Mouse (Mus musculus): ENCODE results near the gene Hist2h2aa1. TPM values are rescaled to one million over a fixed set of nuclear protein-coding genes. Genes with fewer than 3 reads are reported as not detected.
"Not testable (repeated sequence)": the region's sequence is repeated elsewhere in the genome, so short reads cannot be mapped to it uniquely, and the experiment has no call there.

The Hist2h2aa1 gene
- total RNA-seq, 4 experiments from 2014 or later, result 2.7 to 5.0 (median 4.8) TPM; not detected in 1

DNA sequence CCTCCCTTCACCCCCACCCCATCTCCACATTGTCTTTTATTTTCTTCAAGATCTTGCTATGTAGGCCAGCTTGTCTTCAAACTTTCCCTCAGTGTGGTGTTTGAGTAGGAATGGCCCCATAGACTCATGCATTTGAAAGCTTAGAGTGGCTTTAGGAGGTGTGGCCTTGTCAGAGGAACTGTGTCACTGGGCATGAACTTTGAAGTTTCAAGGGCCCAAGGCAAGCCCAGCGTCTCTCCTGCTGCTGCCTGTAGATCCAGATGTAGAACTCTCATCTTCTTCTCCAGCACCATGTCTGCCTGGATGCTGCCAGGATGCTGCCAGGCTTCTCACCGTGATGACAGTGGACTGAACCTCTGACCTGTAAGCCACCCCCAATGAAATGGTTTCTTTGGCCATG, 16.5 kb upstream of the Hist2h2aa1 start:
- DNase-seq (ENCODE audit: low spot score in 2 of 2), result no peak

DNA sequence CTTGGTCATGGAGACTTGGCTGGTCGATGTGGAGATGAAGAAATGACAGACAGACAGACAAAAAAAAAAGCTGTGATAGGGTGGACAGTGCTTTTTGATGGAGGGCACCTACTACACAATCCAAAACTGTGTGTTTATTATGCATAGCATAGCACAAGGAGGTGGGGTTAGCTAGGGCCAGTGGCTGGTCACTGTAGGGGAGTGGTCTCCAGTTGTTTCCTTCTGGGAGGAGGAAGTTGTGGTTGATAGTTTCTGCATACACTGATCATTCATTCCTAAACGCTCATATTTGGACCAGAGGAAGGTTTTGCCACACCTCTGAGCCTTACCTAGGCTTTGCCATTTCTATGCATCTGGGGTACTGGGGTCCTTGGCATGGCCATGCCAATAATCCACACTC, 14.9 kb upstream of the Hist2h2aa1 start:
- no peak for DNase-seq (ENCODE audit: low spot score in 2 of 2)

GRCm38 (mm10) chr3:96230910-96231757, 14.2 kb upstream of the Hist2h2aa1 start:
- no peak for DNase-seq (ENCODE audit: low spot score in 2 of 2)

- no peak for DNase-seq (ENCODE audit: low spot score in 2 of 2)
Measured at GRCm38 (mm10) chr3:96231758-96232120, 13.6 kb upstream of the Hist2h2aa1 start.

GRCm38 (mm10) chr3:96234914-96235313, 10.4 kb upstream of the Hist2h2aa1 start:
- no peak for DNase-seq (ENCODE audit: low spot score in 2 of 2)

DNA sequence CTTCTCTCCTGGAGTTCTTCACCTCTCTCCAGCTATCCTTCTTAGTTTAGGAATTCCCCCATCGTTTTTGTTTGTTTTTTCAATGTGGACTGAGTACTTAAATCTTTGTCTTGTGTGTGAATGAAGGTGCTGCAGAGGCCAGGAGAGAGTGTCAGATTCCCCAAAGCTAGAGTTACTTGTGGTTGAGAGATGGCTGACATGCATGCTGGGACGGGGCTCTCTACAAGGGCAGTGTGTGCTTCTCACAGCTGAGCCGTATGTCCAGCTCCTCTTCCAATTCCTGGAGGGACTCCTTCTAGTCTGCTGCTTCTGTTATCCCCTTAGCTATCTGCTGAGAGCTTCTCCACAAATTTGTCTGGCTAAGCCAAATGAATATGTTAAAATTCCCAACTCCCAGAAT, 9.5 kb upstream of the Hist2h2aa1 start:
- no peak for DNase-seq (ENCODE audit: low spot score in 2 of 2)

DNA sequence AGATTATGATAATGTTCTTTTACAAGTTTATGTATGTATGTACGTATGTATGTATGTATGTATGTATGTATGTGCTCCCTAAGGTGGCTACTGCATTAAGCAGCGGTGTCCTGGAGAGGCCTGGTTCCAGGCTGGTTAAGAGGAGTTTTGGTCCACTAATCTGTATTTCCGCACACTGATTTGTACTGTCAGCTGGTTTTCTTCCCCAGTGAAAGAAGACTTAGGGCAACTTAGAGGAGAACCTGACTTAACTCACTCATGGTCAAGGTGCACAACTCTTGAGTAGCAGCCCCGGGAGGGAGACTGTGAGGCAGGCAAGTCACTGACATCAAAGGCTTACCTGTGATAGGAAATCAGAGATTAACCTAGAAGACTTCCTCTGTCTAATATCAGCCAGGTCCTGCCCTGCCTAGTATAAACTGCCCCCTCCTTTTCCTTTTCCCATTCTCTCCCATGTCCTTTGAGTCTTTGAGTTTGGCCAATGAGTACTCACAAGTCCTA, 8.4 kb upstream of the Hist2h2aa1 start:
- no peak for DNase-seq (ENCODE audit: low spot score in 2 of 2)

- no peak for DNase-seq (ENCODE audit: low spot score in 2 of 2)
Measured at GRCm38 (mm10) chr3:96237335-96237903, 7.9 kb upstream of the Hist2h2aa1 start.

DNA sequence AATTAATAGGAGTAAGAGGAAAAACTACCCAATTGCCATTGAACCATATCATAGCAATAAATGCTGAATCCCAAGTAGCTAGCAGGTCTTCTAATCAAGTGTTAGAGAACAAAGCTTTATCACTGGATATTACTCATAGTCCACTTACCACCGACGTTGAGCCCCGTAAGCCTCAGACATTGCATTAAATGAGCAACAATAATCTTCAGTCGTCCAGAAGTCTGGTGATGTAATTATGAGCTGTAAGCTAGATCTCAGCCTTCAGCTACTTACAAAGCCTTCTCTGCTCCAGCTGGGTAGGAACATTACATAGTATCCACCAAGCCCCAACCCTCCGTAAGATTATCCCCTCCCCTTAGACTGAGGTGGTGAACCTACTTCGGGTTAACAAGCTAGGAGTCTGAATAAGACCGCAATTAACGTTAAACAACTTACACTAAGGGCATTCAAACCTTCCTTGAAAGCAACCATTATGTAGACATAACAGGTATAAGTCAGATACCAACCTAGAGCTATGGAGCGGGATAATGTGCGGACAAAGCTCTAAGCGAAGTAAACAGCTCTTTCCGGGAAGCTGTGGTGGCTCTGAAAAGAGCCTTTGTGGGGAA, 7.3 kb upstream of the Hist2h2aa1 start:
- DNase-seq (ENCODE audit: low spot score in 2 of 2), result no peak

- peak in 1 of 2 experiments; percentile 24 for DNase-seq (ENCODE audit: low spot score in 2 of 2)
Measured at GRCm38 (mm10) chr3:96238954-96239793, 6.1 kb upstream of the Hist2h2aa1 start, which contains the start of gene Hist2h3c2. Gene Hist2h3c2, minus strand, starts transcription at chr3:96239127.

- DNase-seq (ENCODE audit: low spot score in 2 of 2), result peak; percentile 86 to 93
Measured at GRCm38 (mm10) chr3:96239949-96240798, 5.1 kb upstream of the Hist2h2aa1 start, which contains the start of gene Hist2h2aa2. Gene Hist2h2aa2, minus strand, starts transcription at chr3:96240276.

DNA sequence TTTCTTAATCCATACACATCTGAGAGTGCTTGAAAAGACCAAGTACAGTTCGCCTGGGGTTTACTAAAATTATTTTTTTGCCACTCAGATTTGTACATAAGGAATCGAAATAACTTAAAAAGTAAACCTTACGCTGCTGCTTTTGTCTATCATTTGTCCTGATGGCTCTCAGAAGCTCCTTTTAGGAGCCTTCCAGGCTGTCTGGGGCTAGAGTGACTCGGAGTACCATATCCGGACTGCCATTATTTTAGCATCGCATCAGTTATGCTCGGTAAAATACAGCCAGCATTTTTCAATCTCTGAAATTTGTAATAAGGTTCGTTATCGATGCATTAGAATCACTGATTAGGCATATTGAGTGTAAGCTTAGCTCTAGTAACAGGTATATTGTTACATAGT, 4.5 kb upstream of the Hist2h2aa1 start:
- no peak for DNase-seq (ENCODE audit: low spot score in 2 of 2)

DNA sequence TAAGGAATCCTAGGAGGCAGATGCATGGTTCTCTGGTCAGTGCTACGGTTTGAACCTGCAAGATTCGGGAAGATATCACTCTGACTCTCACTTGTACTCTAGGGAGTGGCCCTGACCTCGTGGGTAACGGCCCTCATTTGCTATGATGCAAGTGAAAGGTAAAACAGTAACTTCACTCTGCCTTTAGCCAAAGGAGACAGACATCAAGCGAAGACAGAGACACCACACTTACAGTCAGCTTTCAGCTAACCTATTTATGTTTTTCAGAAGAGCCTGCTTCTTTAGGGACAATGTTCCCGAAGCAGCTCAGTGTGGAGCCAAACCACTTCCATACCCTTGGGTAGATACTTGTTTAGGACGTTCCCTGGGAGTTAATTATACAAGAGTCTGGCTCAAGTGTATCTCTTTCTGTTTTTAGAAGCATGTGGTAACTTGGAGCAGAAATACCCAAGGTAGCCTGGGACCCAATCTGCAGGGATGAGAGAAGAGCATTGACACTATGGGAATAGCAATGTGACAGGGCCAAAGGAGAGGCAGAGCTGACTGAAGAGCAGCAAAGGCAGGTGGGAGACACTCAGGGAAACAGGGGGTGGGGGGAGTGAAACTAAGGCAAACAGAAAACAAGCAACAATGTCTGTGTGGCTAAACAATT, 1.2 kb upstream of the Hist2h2aa1 start:
- no peak for DNase-seq (ENCODE audit: low spot score in 2 of 2)

DNA sequence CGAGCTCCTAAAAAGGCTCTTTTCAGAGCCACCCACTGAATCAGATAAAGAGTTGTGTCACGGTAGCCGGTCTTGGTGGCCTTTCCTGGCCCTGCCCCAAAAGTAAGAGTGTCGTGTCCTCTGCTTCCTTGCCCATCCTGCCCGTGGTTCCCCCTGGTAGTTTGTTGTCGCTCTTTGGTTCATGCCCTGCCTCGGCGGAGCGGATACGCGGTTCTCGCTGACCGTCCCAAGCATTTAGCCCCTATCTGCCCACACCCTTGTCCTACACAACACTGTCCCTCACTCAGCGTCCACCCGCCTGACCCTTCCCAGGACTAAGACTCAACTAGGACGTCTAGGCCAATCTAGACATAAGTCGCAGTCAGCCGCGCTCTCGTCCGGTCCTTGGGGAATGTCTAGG, 721 bp downstream of the Hist2h2aa1 start:
- DNase-seq (ENCODE audit: low spot score in 2 of 2), result not testable (repeated sequence)

DNA sequence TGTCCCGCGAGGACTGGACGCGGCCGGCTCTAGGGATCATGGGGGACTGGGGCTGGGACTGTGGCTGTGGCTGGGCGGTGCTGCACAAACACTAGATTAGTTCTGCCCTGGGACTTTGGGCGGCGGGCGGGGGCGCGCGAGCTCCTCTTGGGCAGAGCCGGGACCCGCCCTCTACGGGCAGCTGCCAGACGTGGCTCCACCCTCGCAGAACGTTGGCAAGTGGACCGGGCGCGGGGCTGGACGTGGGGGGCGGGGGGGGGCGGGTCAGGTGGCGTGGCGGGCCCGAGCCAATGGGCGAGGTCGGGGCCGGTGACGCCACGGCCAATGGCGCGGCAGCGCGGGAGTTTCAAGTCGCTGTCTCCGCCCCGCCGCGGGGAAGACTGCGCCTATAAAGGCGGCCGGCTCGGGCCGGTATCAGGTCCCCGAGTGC, 1.1 kb downstream of the Hist2h2aa1 start, which contains the start of gene Hist2h3c1:
Gene Hist2h3c1, plus strand, starts transcription at position 259 of the 430 bp plus-strand sequence.
- DNase-seq (ENCODE audit: low spot score in 2 of 2), result not testable (repeated sequence)

GRCm38 (mm10) chr3:96247356-96248140, 2.3 kb downstream of the Hist2h2aa1 start:
- DNase-seq (ENCODE audit: low spot score in 2 of 2), result no peak

- no peak for DNase-seq (ENCODE audit: low spot score in 2 of 2)
Measured at GRCm38 (mm10) chr3:96248141-96249033, 3.1 kb downstream of the Hist2h2aa1 start.

DNA sequence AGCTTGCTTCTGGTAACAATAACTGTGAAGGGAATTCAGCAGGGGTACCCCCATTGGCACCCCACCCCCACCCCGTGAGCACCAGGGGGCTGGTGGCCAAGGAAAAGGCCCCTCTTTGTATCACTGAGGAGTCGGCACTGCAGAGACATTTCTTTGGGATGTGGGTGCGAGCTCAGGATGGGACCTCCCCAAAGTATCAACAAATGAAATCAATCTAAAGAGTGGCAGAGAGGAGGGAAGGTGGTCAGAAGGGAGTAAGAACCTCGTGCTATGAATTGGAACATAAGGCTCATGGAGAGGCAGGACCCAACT, 3.7 kb downstream of the Hist2h2aa1 start:
- DNase-seq (ENCODE audit: low spot score in 2 of 2), result no peak
